Mouse (Mus musculus): ENCODE results near the gene Retnlg.
"Not testable (repeated sequence)": the region's sequence is repeated elsewhere in the genome, so short reads cannot be mapped to it uniquely, and the experiment has no call there.

The Retnlg gene

DNA sequence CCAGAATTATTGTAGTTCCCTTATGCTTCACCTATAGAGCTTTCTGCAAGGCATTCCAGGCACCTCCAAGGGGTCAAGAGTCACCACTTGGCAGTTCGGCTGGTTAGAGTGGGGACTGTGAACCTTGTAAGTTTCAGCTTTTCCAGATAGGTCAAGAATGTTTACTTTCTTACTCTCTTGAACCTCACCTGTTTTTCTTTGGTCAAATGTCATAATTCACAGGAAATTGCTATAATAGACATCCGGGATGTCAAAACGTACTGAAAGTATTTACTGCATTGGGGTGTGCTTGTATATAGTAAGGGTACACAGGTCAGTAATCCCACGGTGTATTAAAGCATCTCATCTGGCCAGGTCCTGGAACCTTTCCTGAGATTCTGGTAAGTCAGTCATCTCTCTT lies at the start of gene Retnlg:
TSS of gene Retnlg (plus strand) at position 301 of the 400 bp plus-strand sequence.
- no peak for DNase-seq (ENCODE audit: low spot score in 2 of 2)

DNA sequence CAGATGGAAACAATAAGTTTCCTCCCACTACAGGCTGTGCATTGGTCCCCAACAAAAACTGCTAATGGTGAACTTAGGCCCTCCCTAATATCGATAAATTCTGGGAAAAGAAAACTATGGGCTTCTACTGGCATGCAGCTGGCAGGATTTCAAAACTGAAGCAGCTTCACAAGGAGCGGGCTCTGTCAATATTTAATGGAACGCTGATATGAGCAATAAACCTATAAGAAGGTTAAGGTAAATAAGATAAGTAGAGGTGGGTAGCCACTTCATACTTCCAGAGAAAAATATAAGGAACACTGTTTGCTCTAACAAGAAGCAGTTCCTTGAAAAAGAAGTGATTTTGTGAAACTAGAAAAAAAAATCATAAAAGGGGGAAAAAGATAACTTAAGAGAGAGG lies 45.9 kb upstream of the Retnlg start:
- no peak for DNase-seq (ENCODE audit: low spot score in 2 of 2)

DNA sequence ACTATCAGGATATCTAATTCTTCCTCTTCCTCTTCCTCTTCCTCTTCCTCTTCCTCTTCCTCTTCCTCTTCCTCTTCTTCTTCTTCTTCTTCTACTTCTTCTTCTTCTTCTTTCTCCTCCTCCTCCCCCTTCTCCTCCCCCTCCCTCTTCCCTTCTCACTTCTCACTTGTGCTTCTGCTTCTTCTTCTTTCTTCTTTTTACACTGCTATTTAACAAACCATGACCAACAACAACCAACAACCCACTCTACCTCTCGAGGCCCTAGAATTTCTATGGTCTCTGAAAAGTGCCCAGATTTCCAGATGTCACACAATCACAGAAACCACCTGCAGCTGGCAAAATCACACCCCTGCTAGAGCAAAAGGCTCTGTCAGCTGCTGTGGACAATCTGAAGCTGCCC lies 44.8 kb upstream of the Retnlg start:
- DNase-seq (ENCODE audit: low spot score in 2 of 2): no peak

DNA sequence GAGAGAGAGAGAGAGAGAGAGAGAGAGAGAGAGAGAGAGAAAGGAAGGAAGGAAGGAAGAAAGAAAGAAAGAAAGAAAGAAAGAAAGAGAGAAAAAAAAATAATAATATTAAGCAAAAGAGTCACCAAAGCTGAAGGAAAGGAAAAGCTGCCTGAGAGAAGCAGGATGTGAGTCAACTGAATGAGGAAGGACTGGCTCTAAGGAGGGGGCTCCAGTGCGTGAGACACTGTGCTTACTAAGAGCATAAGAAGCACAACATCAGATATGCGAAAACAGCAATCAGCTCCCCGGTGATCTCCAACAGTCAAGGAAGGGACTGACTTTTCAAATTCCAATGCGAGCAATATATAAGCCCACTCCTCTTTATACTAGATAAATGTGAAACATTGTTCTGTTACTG lies 43.4 kb upstream of the Retnlg start:
- no peak for DNase-seq (ENCODE audit: low spot score in 2 of 2)

DNA sequence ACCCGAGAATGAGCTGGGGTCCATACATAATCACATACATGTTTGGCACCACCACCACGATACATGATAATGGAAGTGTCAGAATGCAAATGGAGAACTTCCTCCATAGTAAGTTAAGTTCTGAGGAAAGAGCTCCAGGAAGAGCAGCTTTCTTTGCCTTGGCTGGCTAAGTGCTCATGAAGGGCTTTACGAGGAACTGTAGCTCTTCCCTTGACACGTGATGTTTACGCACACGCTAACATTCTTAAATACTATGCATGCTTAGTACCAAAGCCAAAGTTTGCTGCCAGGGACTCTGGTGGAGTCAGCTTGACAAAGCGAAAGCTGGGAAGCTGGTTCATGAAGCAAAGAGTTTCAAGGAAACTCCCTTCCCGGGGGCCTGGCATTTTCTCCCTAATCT lies 40.4 kb upstream of the Retnlg start:
- DNase-seq (ENCODE audit: low spot score in 2 of 2): no peak

DNA sequence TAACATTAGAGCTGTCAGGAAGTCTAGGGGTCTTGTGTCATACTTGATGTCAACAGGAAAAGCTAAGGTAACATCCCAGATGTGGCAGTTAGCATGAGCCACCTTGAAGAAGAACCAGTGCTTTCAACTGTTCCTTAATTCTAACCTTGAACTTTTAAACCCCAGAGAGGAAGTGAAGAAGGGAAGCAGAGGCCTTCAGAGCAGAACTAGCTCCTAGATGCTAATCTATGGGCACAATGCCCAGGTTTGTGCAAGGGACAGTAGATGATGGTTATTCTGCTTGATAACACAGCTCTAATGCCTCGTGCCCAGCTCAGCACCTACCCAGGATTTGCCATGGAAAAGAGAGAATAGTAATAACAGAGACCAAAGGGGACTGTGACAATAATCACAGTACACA lies 38.8 kb upstream of the Retnlg start:
- not testable (repeated sequence) for DNase-seq (ENCODE audit: low spot score in 2 of 2)

GRCm38 (mm10) chr16:48842266-48842665 lies 30.2 kb upstream of the Retnlg start, which contains the start of gene Retnla:
Gene Retnla, plus strand, starts transcription at chr16:48842551.
- DNase-seq (ENCODE audit: low spot score in 2 of 2): no peak

DNA sequence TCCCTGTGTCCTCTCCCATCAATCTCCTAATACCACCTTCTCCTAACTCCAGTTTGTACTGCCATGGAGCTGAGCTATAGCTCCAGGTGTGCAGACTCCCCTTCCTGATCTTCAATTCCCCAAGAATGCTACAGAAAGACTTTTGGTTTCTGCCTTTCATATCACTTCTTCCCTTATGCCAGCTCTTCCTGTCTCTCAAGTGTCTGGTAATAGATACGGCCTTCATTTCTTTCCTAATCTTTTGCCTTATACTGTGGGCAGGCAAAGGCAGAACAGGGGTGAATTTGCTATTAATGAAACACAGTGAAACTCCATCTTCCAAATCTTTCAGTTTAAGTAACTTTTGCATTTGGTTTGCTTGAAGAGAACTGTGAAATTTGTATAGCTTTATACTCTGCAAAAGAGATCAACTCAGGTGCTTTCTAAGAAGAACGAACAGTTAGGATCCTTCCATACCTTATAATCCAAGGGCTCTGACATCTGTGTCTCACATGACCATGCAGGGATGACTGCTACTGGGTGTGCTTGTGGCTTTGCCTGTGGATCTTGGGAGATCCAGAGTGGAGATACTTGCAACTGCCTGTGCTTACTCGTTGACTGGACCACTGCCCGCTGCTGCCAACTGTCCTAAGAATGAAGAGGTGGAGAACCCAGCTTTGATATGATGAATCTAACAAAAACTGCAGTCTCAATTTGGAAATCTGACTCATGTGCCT lies 28.6 kb upstream of the Retnlg start:
- DNase-seq (ENCODE audit: low spot score in 2 of 2): no peak

DNA sequence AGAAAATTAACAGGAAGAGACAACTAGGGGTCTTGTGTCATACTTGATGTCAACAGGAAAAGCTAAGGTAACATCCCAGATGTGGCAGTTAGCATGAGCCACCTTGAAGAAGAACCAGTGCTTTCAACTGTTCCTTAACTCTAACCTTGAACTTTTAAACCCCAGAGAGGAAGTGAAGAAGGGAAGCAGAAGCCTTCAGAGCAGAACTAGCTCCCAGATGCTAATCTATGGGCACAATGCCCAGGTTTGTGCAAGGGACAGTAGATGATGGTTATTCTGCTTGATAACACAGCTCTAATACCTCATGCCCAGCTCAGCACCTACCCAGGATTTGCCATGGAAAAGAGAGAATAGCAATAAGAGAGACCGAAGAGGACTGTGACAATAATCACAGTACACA lies 7.4 kb upstream of the Retnlg start:
- not testable (repeated sequence) for DNase-seq (ENCODE audit: low spot score in 2 of 2)

GRCm38 (mm10) chr16:48867690-48868089 lies 4.7 kb upstream of the Retnlg start:
- DNase-seq (ENCODE audit: low spot score in 2 of 2): no peak

DNA sequence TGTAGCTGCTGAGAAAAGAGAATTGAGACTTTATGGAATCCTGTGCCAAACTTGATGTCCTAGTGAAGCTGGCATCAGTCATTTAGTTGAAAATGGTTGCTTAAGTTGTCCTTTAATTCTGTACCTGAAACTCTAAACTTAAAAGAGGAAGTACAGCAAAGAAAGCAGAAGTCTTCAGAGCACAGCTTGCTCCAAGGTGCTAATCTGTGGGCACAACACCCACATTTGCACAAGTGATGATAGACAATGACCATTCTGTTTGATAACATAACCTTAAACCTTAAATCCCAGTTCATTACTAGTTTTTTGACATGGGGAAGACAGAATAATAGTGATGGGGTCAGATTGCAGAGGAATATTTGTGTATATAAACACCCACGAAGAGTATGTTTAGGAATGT lies 3.8 kb upstream of the Retnlg start:
- no peak for DNase-seq (ENCODE audit: low spot score in 2 of 2)

DNA sequence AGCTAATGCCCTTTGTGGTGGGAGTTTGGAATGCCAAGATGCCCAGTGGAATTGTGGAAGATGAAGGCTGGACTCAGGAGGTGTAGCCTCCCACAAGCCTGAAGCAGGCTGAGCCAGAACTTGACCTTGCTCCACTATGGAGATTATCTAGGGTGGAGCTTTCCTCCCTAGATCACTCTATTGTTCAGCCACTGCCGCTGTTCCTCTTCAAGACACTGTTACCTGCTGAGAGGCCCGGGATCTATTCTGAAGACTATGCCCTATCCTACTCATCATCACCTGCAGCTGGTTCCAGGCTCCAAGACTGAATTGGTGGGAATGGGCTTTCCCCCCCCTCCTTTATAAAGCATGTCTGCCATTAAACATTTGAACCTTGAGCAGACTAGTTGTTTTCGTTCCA lies 2.8 kb upstream of the Retnlg start:
- no peak for DNase-seq (ENCODE audit: low spot score in 2 of 2)

DNA sequence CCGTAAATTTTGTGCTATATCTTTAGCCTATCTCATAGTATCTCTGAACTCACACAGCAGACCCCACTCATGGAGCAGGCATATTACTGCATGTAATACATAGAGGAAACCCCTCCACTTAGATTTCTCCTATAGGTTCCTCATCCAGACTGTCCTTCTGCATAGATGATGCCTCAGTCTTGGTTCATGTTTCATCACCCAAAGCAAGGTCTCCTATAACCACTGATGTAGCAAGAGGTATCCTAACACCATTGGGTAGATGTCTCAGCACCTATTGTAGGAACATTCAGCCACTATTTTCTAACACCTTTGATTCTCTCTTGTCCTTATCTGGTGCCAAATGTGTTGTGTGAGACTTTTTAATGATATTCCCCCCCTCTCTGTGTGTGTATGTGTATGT lies 667 bp upstream of the Retnlg start:
- DNase-seq (ENCODE audit: low spot score in 2 of 2): no peak

DNA sequence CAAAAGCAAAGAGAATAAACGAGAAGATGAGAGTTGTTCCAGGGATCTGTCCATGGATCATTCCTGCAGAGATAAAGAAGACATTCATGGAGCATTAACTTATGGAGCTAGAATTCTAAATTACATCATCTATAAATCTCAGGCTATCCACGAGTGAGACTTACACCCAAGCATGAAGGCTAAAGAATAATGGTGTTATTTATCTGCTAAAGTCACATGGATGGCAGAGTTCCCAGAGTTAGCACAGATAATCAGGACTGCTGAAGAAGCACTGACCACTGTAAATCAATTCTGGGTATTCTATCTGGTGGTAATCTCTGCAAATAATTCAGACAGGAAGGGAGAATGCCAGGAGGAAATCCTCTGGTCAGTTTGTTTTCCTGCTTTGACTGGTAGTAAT lies 18.3 kb downstream of the Retnlg start:
- no peak for DNase-seq (ENCODE audit: low spot score in 2 of 2)

DNA sequence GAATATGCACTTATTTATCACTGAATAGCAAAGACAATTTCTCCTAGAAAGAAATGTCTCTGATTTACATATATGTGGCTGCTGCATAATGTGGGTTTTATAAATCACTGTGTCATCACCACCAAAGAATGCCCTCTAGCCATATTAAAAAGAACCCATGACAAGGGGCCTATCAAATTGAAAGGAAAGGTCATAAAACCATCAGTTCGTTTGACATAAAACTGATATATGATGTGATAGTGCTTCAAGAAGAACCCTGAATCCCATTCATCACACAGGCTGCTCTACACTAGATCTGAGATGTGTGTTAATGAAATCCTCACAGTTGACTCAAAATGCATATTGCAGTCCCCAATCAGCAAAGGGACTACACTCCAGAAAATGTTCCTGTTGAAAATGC lies 27.4 kb downstream of the Retnlg start:
- DNase-seq (ENCODE audit: low spot score in 2 of 2): no peak

- no peak for DNase-seq (ENCODE audit: low spot score in 2 of 2)
Observed at GRCm38 (mm10) chr16:48911184-48911583, 38.8 kb downstream of the Retnlg start.

DNA sequence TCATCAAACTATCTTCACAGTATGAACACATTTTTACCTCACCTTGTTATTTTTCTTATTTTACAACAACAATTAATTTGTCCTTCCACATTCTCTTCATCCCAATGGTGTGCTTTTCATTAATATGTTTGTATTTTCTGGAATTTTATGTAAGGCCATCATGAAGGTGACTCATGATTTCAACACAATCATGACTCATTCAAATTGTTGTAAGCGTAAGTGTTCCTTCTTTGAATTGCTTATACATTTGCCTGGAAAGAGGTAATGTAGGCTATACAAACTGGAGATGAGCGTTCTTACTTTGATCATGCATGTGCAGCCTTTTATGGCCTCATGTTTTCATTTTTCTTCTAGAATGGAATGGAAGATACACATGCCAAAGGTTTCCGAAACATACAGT lies 40.8 kb downstream of the Retnlg start:
- no peak for DNase-seq (ENCODE audit: low spot score in 2 of 2)

DNA sequence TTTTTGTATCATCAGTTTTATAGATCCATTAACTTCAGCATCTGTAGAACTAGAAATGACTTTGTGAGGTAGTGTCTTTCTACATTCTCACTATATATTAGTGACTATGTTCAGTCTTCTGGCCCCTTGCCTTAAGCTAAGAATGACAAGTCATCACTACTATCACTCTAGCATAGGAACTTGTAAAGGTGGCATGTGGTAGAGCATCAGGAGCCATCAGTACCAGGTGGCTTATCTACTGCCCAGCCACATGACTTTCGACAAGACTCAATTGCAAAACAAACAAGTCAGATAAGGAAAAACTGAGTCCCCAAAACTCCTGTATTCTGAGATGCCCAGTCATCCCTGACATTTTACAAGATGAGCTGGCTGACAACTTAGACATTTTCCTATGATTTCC lies 51.3 kb downstream of the Retnlg start:
- DNase-seq (ENCODE audit: low spot score in 2 of 2): no peak

All from urinary bladder, postnatal 4 days (tissue).